Mouse (Mus musculus) left cerebral cortex, postnatal 10 days (tissue): Measurements from ENCODE around the gene Crlf1. TPM values are rescaled to one million over a fixed set of nuclear protein-coding genes. Genes with fewer than 3 reads are reported as not detected.
"Not testable (repeated sequence)": the region's sequence is repeated elsewhere in the genome, so short reads cannot be mapped to it uniquely, and the experiment has no call there.

Experiments used
- DNase-seq, 2 experiments: peaks; one replicate each; pipeline ENCODE4 v3.0.0; 2021 to 2022; ENCODE audit warnings: low spot score in 2 of 2, mixed read lengths in 1 of 2; ENCODE audit errors: extremely low spot score in 1 of 2
- intact Hi-C: fragments of 180-260 bp; cut with DNase I; formaldehyde crosslinking; loops from one replicate; pipeline ENCODE4 v1.15.1; 2025
- total RNA-seq, 2 experiments: library from RNA; stranded (reverse); gene quantifications; 2 replicates each; pipeline ENCODE4 v1.2.3; 2021

The Crlf1 gene
- total RNA-seq, 2 experiments from 2014 or later = 7.0 to 9.5 TPM

DNA sequence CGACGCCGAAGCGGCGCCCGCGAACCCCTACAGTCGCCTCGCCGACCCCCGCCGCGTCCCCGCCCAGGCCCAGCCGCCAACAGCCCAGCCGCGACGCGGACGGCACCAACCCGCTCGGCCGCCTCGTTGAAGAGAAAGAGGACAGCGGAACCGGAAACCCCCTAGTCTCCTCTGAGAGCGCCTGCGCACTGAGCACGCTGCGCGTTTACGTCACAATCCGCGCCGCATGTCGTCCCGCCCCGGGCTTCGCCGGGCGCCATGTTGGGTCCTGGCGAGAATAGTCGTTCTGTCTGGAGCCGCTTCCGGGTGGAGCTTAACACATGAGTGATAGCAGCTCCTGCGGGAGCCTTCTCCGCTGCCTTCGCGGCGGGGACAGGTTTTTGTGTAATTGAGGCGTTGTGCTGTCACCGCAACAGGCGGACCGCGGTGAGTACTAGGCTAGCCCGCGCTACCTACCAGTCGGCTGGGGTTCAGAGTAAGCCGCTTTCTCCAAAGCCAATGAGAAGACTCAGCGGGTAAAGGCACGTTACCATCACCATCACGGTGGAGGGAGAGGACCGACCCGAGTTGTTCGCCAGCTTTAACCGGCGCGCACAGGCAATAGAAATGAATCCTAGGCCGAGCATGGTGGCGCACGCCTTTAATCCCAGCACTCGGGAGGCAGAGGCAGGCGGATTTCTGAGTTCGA, 17.4 kb downstream of the Crlf1 start, which contains the start of gene Uba52:
Gene Uba52, minus strand, starts transcription at position 574 of the 688 bp plus-strand sequence.
- DNase-seq = peak; percentile 96 to 98
- intact Hi-C loops = no loop called here

DNA sequence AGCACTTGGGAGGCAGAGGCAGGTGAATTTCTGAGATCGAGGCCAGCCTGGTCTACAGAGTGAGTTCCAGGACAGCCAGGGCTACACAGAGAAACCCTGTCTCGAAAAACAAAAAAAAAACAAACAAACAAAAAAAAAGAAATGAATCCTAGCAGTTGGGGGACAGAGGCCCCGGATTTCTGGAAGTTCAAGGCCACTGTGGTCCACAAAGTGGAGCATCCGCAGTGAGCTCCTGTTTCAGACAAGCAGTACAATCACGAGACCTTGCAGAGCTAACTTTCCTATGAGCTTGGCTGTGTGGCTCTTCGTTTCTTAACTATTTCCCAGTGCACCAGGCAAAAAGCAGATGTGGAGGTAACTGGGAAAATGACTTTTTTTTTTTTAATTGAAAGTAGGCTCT, 18.2 kb downstream of the Crlf1 start:
- intact Hi-C loops = not testable (repeated sequence)

DNA sequence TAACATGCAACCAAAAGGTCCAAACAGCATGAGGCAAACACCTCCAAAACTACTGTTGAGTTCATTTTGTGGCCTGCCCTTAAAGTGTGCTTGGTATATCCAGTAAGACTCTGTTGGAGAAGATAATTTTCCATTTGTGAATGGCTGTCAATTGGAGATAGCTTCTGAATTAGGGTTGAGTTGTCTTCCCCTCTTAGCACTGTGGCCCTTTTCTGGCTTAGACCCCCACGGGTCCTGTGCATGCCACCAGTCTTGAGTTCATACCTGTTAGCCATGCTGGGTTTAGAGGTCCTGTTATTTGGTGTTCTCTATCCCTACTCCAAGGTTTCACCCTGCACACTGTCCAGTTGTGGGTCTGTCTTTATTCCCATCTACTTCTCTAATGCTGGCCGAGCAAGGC, 18.8 kb downstream of the Crlf1 start:
- DNase-seq = no peak
- intact Hi-C loops = no loop called here

More for the DNA sequence above, 18.2 kb downstream of the Crlf1 start:
- not testable (repeated sequence) for DNase-seq

GRCm38 (mm10) chr8:70512253-70512903, 19.4 kb downstream of the Crlf1 start:
- intact Hi-C loops = no loop called here
- no peak for DNase-seq

DNA sequence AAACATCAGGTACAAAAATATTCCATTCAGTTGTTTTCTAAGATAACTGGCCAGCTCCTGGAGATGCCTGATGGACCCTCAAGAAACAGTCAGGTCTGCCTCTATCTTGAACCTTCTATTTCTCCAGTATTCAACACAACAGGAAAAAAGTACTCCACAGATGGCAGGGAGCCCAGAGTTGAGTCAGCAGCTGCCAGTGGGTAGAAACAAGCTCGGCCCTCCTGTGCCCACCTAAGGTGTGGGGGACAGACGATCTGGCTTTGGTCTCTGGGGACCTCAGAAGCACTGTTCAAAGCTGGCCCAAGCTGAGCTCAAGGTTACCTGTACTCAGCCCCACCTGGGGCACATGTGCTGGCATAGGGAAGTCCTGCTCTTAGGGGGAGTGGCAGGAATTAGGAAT, 20.5 kb downstream of the Crlf1 start:
- intact Hi-C loops = no loop called here
- peak in 1 of 2 experiments; percentile 55 for DNase-seq

- no peak for DNase-seq
- intact Hi-C loops = no loop called here
Measured at GRCm38 (mm10) chr8:70517940-70518643, 25.1 kb downstream of the Crlf1 start.

GRCm38 (mm10) chr8:70519043-70519442, 26.1 kb downstream of the Crlf1 start:
- no peak for DNase-seq
- intact Hi-C loops = no loop called here

DNA sequence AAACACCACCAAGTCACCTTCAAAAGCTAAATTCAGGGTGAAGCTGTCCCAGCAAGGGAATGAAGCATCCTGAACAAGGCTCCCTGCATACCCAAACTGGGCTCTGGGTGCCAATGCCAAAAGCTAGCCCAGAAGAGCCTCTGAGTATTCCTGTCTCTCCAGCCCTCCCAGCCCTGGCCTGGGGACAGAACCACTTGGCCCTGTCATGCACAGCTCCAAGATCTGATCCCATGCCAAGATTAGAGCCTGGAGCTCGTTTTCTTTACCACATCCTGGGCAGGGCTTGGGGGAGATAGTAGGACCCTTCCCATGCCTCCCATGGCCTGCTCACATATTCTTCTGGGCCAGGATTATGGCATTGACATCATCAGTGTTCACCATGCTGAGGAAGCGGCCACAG, 26.6 kb downstream of the Crlf1 start:
- peak in 1 of 2 experiments; percentile 20 for DNase-seq
- intact Hi-C loops = no loop called here

DNA sequence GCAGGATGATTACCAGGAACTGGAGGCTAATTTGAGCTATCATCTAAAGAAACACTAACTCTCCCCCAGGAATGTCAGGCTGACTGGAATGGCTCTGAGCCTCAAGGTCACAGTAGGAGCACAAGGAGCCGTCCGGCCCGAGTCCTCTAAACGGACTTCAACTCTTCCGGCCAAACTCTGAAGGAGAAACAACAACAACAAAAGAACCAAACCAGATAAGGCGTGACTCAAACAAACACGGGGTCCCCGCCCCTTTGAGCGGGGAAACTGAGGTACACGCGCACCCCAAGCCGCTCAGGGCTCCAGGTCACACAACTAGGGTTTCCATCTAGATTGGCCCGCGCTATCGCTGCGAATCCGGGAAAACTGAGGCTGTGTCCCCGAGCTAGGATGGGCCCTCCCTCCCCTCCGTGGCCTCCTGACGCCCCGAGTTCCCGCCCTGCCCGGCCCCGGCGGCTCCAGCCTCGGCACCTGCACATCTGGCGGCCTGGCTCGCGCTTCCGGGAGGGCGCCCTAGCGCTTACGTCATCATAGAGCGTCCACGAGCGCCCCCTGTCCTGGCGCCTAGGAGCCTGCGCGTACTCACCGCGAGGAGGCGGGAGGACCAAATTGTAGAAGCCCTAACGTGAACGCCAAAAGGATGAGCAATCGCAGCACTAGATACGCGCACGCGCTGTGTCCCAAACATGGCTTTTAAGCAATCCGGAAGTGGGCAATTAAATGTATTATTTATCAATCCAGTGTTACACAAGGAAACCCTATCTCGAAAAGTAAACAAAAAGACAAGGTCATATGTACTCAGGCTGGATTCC, 29.8 kb downstream of the Crlf1 start:
- DNase-seq = peak; percentile 95 to 97
- intact Hi-C loops = no loop called here

DNA sequence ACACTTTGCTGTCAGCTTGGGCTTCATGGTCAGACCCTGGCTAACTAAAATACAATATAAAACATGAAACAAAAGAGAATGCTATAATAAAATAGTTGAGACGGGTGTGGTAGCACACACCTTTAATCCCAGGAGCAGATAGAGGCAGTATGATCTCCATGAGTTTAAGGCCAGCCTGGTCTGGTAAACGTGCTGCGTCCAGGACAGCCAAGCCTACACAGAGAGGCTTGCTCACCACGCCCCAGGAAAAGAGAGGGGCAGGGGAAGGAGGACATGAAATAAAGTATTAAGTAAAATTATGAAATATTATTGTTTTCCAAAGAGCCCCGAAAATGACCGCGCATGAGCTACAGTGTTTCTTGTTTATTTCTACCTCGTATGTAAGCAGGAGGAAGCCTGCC, 34.2 kb downstream of the Crlf1 start:
- no peak for DNase-seq
- intact Hi-C loops = no loop called here

DNA sequence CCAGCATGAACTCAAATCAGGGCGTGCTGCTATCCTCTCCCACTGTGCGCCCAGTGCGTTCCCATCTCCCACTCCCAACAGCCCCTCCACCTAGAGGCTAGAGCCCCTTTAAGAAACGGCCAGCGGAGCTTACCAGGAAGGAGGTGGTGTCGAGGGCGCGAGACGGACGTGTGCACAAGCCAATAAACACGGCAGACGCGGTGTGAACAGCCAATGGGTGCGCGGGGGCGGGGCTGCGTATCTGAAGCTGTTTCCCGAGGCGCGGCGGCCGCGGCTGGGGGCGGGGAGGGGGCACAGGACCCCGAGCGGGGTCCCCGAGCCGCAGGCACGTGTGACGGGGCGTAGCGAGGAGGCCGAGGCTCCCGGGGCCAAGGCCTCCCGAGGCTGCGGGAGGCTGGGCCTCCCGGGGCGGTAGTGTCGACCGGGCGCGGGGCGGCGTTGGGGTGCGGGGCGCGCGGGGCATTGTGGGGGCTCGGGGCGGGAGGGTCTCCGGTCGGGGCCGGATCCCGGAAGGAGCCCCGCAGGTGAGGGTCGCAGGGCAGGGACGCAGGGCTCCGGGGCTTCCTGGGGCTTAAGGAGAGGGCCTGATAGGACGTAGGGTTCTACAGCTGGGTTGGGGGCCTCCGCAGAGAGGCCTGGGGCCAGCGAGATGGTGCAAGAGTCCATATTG, 34.7 kb downstream of the Crlf1 start, which contains the start of the genes Fkbp8 and Kxd1:
Gene Fkbp8, plus strand, starts transcription at position 213 of the 670 bp plus-strand sequence.
Gene Kxd1, minus strand, starts transcription at position 445 of the 670 bp plus-strand sequence.
- intact Hi-C loops = no loop called here
- peak; percentile 98 for DNase-seq

GRCm38 (mm10) chr8:70528182-70528797, 35.3 kb downstream of the Crlf1 start:
- no peak for DNase-seq

GRCm38 (mm10) chr8:70529299-70529698, 36.3 kb downstream of the Crlf1 start:
- intact Hi-C loops = no loop called here
- DNase-seq = no peak

More at GRCm38 (mm10) chr8:70528182-70528797, 35.3 kb downstream of the Crlf1 start:
- intact Hi-C loops = no loop called here

GRCm38 (mm10) chr8:70529741-70530161, 36.8 kb downstream of the Crlf1 start:
- no peak for DNase-seq
- intact Hi-C loops = no loop called here

- intact Hi-C loops = no loop called here
Measured at GRCm38 (mm10) chr8:70530314-70530713, 37.4 kb downstream of the Crlf1 start.

DNA sequence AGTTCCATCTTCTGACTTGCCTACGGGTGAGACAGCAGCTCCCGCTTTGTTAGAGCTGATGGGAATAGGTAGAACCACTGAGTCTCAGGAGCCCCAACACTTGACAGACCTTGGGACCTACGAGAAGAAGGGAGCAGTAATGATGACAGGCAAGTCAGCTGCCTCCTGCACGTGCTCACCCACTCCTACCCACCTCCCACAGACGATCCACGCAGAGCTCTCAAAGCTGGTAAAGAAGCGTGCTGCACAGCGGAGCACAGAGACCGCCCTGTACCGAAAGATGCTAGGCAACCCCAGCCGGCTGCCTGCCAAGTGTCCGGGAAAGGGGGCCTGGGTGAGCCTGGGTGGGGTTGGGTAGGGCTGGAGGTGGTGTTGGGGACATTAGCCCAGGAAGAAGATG, 41.3 kb downstream of the Crlf1 start:
- intact Hi-C loops = no loop called here
- DNase-seq = no peak

More at GRCm38 (mm10) chr8:70530314-70530713, 37.4 kb downstream of the Crlf1 start:
- no peak for DNase-seq

DNA sequence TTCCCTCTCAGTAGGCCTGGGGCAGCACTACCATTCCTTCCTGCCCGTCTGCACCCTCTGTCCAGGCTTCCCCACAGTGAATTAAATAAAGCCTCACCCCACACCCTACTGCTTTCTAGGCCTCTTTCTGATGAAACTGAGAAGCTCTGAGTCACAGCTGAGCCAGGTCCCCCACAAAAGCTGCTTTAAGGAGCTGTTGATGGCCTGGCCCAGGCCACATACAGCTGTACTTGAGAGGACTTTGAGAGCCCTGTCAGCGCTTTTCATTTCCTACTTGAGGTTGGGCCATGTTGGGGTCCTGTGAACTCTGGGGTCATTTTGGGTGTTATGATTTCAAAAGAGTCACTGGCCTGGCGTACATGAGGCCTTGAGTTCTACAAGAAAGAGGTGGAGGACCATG, 42.3 kb downstream of the Crlf1 start:
- DNase-seq = no peak
- intact Hi-C loops = no loop called here

DNA sequence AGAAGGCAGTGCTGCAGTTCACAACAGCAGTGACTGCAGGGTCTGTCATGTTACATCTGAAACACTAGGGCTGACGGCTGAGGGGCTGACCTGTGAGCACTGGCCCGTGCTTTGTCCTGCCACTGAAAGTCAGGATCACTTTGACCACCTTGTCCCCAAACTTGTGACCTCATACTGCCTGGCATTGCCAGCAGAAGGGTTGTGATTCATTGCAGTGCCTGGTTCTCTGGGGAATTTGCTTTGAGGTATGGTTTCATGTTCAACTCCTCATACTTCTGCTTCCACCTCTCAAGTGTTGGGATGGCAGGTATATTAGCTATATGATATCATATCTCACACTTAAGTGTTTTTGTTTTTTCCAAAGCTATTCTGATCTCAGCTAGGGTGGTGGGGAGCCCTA, 42.7 kb downstream of the Crlf1 start:
- no peak for DNase-seq
- intact Hi-C loops = no loop called here
